In the genomic region with DNA sequence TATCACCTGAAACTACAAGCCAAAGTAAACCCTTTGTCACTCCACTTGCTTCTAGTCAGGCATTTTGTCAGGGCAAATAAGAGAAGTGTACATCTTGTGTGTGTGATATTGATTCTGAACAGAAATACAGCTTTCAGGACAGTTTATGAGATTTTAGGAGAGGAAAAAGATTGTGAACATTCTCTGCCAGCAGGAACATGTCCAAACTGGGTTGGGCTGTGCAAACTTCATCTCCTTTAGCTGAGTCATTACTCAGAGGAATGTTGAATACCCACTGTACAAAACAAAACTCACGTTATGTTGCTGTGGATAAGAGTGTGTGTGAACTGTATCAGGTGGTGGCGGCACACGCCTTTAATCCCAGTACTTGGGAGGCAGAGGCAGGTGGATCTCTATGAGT, we compare ENCODE assay signal across 20 mouse cellular contexts. TPM values are rescaled to one million over a fixed set of nuclear protein-coding genes. Genes with fewer than 3 reads are reported as not detected.
"Had no signal": no experiment of that assay in that cellular context is flagged by ENCODE, and none has a peak within 500 bp of the region (broad histone marks: within the 10 kb centered on the region; RNA-seq: fewer than 3 reads in every experiment).

No protein-coding gene starts in this region.

- H3K27ac ChIP-seq: left cerebral cortex, adult 2 months; limb, embryonic 10.5 days; liver, embryonic 15.5 days; neural tube, embryonic 12.5 days had no signal

- H3K9me3 ChIP-seq: limb, embryonic 10.5 days; liver, embryonic 15.5 days; neural tube, embryonic 12.5 days had no signal

- H3K9ac ChIP-seq: liver, embryonic 15.5 days; neural tube, embryonic 12.5 days had no signal

- H3K4me1 ChIP-seq: limb, embryonic 10.5 days; liver, embryonic 15.5 days; neural tube, embryonic 12.5 days had no signal

- ATAC-seq: lung, postnatal 0 days had no signal

- H3K36me3 ChIP-seq: limb, embryonic 10.5 days; liver, embryonic 15.5 days; neural tube, embryonic 12.5 days had no signal

- H3K27me3 ChIP-seq: liver, embryonic 15.5 days; neural tube, embryonic 12.5 days had no signal

- H3K4me3 ChIP-seq: left cerebral cortex, adult 2 months; limb, embryonic 10.5 days; liver, embryonic 15.5 days; neural tube, embryonic 12.5 days had no signal

- H3K4me2 ChIP-seq: liver, embryonic 11.5 days; liver, embryonic 15.5 days; neural tube, embryonic 12.5 days had no signal

- DNase-seq: kidney, adult 8-10 months; kidney, postnatal 25 days; lung, adult 2 months; lung, postnatal 36 days; midbrain, embryonic 14.5 days; spleen, adult 18-20 months; thymus, adult 18-20 months; thymus, postnatal 14 days had no signal

RNA-seq across cellular contexts. Expression of a gene that starts 22.1 kb away (rescaled TPM):
- total RNA-seq: left cerebral cortex, adult 2 months; megakaryocyte progenitor cell, adult 5-6 weeks; monocyte, adult 5-6 weeks; neutrophil, adult 5-6 weeks had no signal
- polyA plus RNA-seq: kidney, embryonic 16.5 days; limb, embryonic 10.5 days; limb, embryonic 14.5 days; liver, embryonic 11.5 days; liver, embryonic 15.5 days; neural tube, embryonic 12.5 days; stomach, embryonic 14.5 days had no signal
